Mouse (Mus musculus) monocyte, adult 5-6 weeks (primary cell): Measurements from ENCODE around the gene Nelfa. TPM values are rescaled to one million over a fixed set of nuclear protein-coding genes. Genes with fewer than 3 reads are reported as not detected.

Source experiments
- ATAC-seq: fragments of 153-309, 156-312 bp; replicated peaks from 2 replicates; pipeline ENCODE4 v1.8.0; 2017; ENCODE audit warnings: mild to moderate bottlenecking; ENCODE audit not compliant: low TSS enrichment, insufficient number of reproducible peaks, severe bottlenecking, poor library complexity, low FRiP score
- total RNA-seq: library from RNA; stranded (forward); fragments of 200-1000, 200-491, 200-594 nt; gene quantifications from 3 replicates; pipeline ENCODE4 v1.2.3, GENCODE M21; 2017

Nelfa gene
- total RNA-seq, 1 experiment from 2014 or later = 16.4 TPM

- no peak for ATAC-seq
Measured at GRCm38 (mm10) chr5:33853086-33853485, 83.1 kb downstream of the Nelfa start.

GRCm38 (mm10) chr5:33851466-33851865 is 84.7 kb downstream of the Nelfa start:
- no peak for ATAC-seq

Other genes with a start within 250 kb of the Nelfa start
- gene Fgfr3, start 214.7 kb downstream of the Nelfa start, total RNA-seq = not detected in 3 replicates
- 15.7 to 27.1 TPM (median 21.0 TPM) in 3 replicates for gene Letm1, start 153.6 kb downstream of the Nelfa start, total RNA-seq
- gene Nsd2, start 115.7 kb downstream of the Nelfa start, total RNA-seq = 28.8 to 58.1 TPM (median 35.7 TPM) in 3 replicates
- gene Gm1673, start 47.0 kb upstream of the Nelfa start, total RNA-seq = 4.8 TPM in 1 of 3 replicates, not detected in the others
- gene Nat8l, start 59.6 kb upstream of the Nelfa start, total RNA-seq = 8.2 to 9.5 TPM (median 8.4 TPM) in 3 replicates
- gene Poln, start 233.0 kb upstream of the Nelfa start, total RNA-seq = 2.1 TPM in 1 of 3 replicates, not detected in the others
- 107 to 199 TPM (median 133 TPM) in 3 replicates for gene Haus3, start 233.1 kb upstream of the Nelfa start, total RNA-seq